Mouse (Mus musculus): ENCODE results near the gene Oxct2b. TPM values are rescaled to one million over a fixed set of nuclear protein-coding genes. Genes with fewer than 3 reads are reported as not detected.

Oxct2b gene
- total RNA-seq, 2 experiments from 2014 or later, result not detected

Other genes starting within 250 kb of the Oxct2b start
- 10 to 100 TPM; 50.6 to 56.1 TPM for gene Cap1, start 230.2 kb upstream of the Oxct2b start, total RNA-seq (2021)
- gene Mfsd2a, start 155.1 kb upstream of the Oxct2b start, total RNA-seq (2021), result under 1 TPM in 1 of 2 experiments, not detected in 1; 0.42 TPM
- gene Mycl, start 120.6 kb upstream of the Oxct2b start, total RNA-seq (2021), result under 1 TPM; 0.14 to 0.31 TPM
- gene Trit1, start 99.7 kb upstream of the Oxct2b start, total RNA-seq (2021), result 1 to 10 TPM; 6.0 to 7.3 TPM
- gene Bmp8b, start 11.1 kb upstream of the Oxct2b start, total RNA-seq (2021), result not detected
- 10 to 100 TPM; 23.0 to 23.9 TPM for gene Ppie, start 23.7 kb downstream of the Oxct2b start, total RNA-seq (2021)
- under 1 TPM; 0.08 TPM for gene Hpcal4, start 67.0 kb downstream of the Oxct2b start, total RNA-seq (2021)
- 10 to 100 TPM; 45.5 to 58.6 TPM for gene Nt5c1a, start 85.2 kb downstream of the Oxct2b start, total RNA-seq (2021)
- 10 to 100 TPM; 19.5 to 20.7 TPM for gene Heyl, start 117.3 kb downstream of the Oxct2b start, total RNA-seq (2021)
- gene Pabpc4, start 146.1 kb downstream of the Oxct2b start, total RNA-seq (2021), result 100 to 1,000 TPM; 325 to 393 TPM
- not detected for gene Oxct2a, start 207.4 kb downstream of the Oxct2b start, total RNA-seq (2021)
- under 1 TPM in 1 of 2 experiments, not detected in 1; 0.14 TPM for gene Bmp8a, start 227.0 kb downstream of the Oxct2b start, total RNA-seq (2021)